Mouse (Mus musculus): ENCODE measurements around the gene Adgra3. TPM values are rescaled to one million over a fixed set of nuclear protein-coding genes. Genes with fewer than 3 reads are reported as not detected.

Adgra3 gene
- polyA plus RNA-seq (2012; ENCODE audit: low replicate concordance), result 0.47 and 0.93 TPM in 2 replicates

DNA sequence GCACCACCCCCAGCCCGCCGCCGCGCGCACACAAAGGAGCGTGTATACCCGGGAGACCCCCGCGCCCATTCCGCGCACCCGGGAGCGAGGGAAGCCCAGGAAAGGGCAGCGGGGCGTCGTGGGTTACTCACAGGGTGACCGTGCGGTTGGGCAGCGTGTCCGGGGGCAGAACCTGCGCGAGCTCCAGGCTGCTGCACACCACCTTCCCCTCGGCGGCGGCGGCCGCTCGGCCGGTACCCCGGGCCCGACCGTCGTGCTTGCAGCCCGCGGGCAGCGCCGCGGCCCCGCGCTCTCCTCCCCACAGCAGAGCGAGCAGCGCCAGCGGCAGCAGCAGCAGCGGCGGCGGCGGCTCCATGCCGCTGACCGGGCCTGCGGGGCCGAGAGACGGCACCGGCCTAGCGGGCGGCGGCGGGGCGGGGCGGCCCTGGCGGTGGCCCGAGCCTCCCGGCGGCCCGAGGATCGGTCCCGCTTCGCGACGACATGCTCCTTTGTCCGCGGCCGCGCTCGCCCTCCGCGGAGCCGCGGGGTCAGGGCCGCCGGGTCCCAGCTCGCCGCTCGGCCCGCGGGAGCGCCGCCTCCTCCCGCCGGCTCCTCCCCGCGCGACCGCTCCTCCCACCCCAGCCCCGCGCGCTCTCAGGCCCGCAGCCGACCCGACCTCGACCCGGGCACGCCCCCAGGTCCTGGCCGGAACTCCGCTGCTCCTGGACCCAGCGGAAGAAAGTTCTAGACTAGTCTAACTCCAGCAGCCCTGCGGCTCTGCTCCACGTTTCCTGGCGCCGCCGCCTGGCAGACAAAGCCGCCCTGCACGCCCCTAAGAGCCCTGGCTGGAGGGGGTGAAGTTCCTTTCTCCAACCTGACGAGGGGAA, at the start of gene Adgra3:
Gene Adgra3 (minus strand): TSS at position 586 of the 866 bp plus-strand sequence.

Data from leukemia stem cell, adult 10-12 weeks (primary cell).